Comparison of ENCODE assay signal across 8 mouse cellular contexts in genomic region chr2:26445666-26446445, GRCm38 (mm10). TPM values are rescaled to one million over a fixed set of nuclear protein-coding genes. Genes with fewer than 3 reads are reported as not detected.
DNase-seq lines count a peak whose midpoint lies in the region; ATAC-seq and TF ChIP-seq lines count a peak whose summit lies in the region.

No protein-coding gene starts in this region.

- H3K9me3 ChIP-seq in forebrain, embryonic 10.5 days = no peaks in the 10 kb centered on the region
- H3K9me3 ChIP-seq in heart, postnatal 0 days (replicated peaks; ENCODE audit: control insufficient read depth, low read length) = no peaks in the 10 kb centered on the region
- no peaks in the 10 kb centered on the region for H3K9me3 ChIP-seq in liver, embryonic 16.5 days (replicated peaks; ENCODE audit: control insufficient read depth, low read length)
- H3K9me3 ChIP-seq in neural tube, embryonic 15.5 days (replicated peaks) = no peaks in the 10 kb centered on the region

- ATAC-seq in CD4-positive, CD25-positive, alpha-beta regulatory T cell, adult 4 months = peak; percentile 64
- ATAC-seq in heart, postnatal 0 days (ENCODE audit: insufficient read depth, low read depth) = peak; percentile 86
- peak; percentile 80 for ATAC-seq in liver, embryonic 16.5 days (ENCODE audit: low read depth)
- ATAC-seq in neural tube, embryonic 15.5 days (ENCODE audit: low FRiP score) = peak; percentile 93

- WGBS in forebrain, embryonic 10.5 days = under 1% methylated on average over 44 of the region's 44 CpGs
- under 1% methylated on average over 44 of the region's 44 CpGs for WGBS in heart, postnatal 0 days
- under 1% methylated on average over 44 of the region's 44 CpGs for WGBS in liver, embryonic 16.5 days (ENCODE audit: insufficient replicate concordance)
- WGBS in neural tube, embryonic 15.5 days = under 1% methylated on average over 44 of the region's 44 CpGs

- H3K27ac ChIP-seq in forebrain, embryonic 10.5 days = peak overlapping the region; percentile 87
- peak overlapping the region; percentile 97 for H3K27ac ChIP-seq in heart, postnatal 0 days (ENCODE audit: low read depth)
- peak overlapping the region; percentile 93 for H3K27ac ChIP-seq in liver, embryonic 16.5 days (ENCODE audit: low read length)
- peak overlapping the region; percentile 94 for H3K27ac ChIP-seq in neural tube, embryonic 15.5 days (replicated peaks)

- peak overlapping the region; percentile 88 for H3K4me2 ChIP-seq in heart, postnatal 0 days (ENCODE audit: low read depth, low read length)
- peak overlapping the region; percentile 98 for H3K4me2 ChIP-seq in liver, embryonic 16.5 days (ENCODE audit: low read depth, low read length)
- H3K4me2 ChIP-seq in neural tube, embryonic 15.5 days = peak overlapping the region; percentile 93

- no peaks in the 10 kb centered on the region for H3K27me3 ChIP-seq in forebrain, embryonic 10.5 days (ENCODE audit: poor library complexity, severe bottlenecking)
- no peaks in the 10 kb centered on the region for H3K27me3 ChIP-seq in heart, postnatal 0 days (ENCODE audit: control insufficient read depth, insufficient read depth, low read length)
- H3K27me3 ChIP-seq in liver, embryonic 16.5 days (ENCODE audit: control insufficient read depth, insufficient read depth, low read depth, low read length) = no peaks in the 10 kb centered on the region
- no peaks in the 10 kb centered on the region for H3K27me3 ChIP-seq in neural tube, embryonic 15.5 days (replicated peaks)

- peak; percentile 96 for DNase-seq in adrenal gland, postnatal 14 days
- DNase-seq in forebrain, embryonic 10.5 days (ENCODE audit: extremely low spot score, low spot score) = peak; percentile 95
- DNase-seq in heart, postnatal 0 days (ENCODE audit: low spot score) = peak; percentile 96
- peak; percentile 95 for DNase-seq in layer of hippocampus, adult 11-12 months (ENCODE audit: low spot score)
- peak; percentile 92 to 96 for DNase-seq in urinary bladder, adult 18-20 months (ENCODE audit: low spot score in 2 of 2)

- peaks cover 11% of the 10 kb centered on the region for H3K36me3 ChIP-seq in forebrain, embryonic 10.5 days (replicated peaks)
- peaks cover 14% of the 10 kb centered on the region for H3K36me3 ChIP-seq in heart, postnatal 0 days (replicated peaks; ENCODE audit: control insufficient read depth, insufficient read depth, low read length)
- peaks cover 7% of the 10 kb centered on the region for H3K36me3 ChIP-seq in liver, embryonic 16.5 days (ENCODE audit: control insufficient read depth, insufficient read depth)
- H3K36me3 ChIP-seq in neural tube, embryonic 15.5 days = peaks cover 10% of the 10 kb centered on the region

- peak overlapping the region; percentile 68 for H3K9ac ChIP-seq in heart, postnatal 0 days (replicated peaks; ENCODE audit: low read depth, low read length)
- H3K9ac ChIP-seq in liver, embryonic 16.5 days (ENCODE audit: low read depth, low read length) = peak overlapping the region; percentile 80
- peak overlapping the region; percentile 70 for H3K9ac ChIP-seq in neural tube, embryonic 15.5 days (replicated peaks)

- H3K4me1 ChIP-seq in forebrain, embryonic 10.5 days = peaks cover 43% of the 10 kb centered on the region
- H3K4me1 ChIP-seq in heart, postnatal 0 days (ENCODE audit: control insufficient read depth, insufficient read depth) = peaks cover 27% of the 10 kb centered on the region
- peaks cover 28% of the 10 kb centered on the region for H3K4me1 ChIP-seq in liver, embryonic 16.5 days (ENCODE audit: control insufficient read depth, low read depth, low read length)
- H3K4me1 ChIP-seq in neural tube, embryonic 15.5 days = peaks cover 64% of the 10 kb centered on the region

- peak; percentile 29; the same call in 1 of the 2 replicates for TF ChIP-seq CTCF in heart, postnatal 0 days (IDR thresholded peaks at IDR 0.05; ENCODE audit: low read depth)

- peak; percentile 40; the same call in 1 of the 2 replicates for TF ChIP-seq EP300 in heart, postnatal 0 days (IDR thresholded peaks at IDR 0.05; ENCODE audit: low read depth)

- H3K4me3 ChIP-seq in forebrain, embryonic 10.5 days = peak overlapping the region; percentile 75
- peak overlapping the region; percentile 82 for H3K4me3 ChIP-seq in heart, postnatal 0 days (ENCODE audit: low read depth, low read length)
- peak overlapping the region; percentile 83 for H3K4me3 ChIP-seq in liver, embryonic 16.5 days (ENCODE audit: low read depth, low read length)
- H3K4me3 ChIP-seq in neural tube, embryonic 15.5 days (replicated peaks) = peak overlapping the region; percentile 68

RNA-seq across cellular contexts. Expression of gene Sec16a, which starts 0.8 kb away (rescaled TPM):
- 10 to 100 TPM; 24.8 to 31.7 TPM for polyA plus RNA-seq in CD4-positive, CD25-positive, alpha-beta regulatory T cell, adult 4 months (2017; shearing (Covaris generic))
- total RNA-seq in adrenal gland, postnatal 14 days (2021) = 50.1 and 54.6 TPM in 2 replicates
- polyA plus RNA-seq in forebrain, embryonic 10.5 days (2016; fragmentation: Nextera tagmentation; extraction: Ambion mirVana) = 27.0 and 29.8 TPM in 2 replicates
- total RNA-seq in heart, postnatal 0 days (2014; rRNA removed; ENCODE audit: low replicate concordance) = 48.3 and 49.0 TPM in 2 replicates
- 7.1 and 7.5 TPM in 2 replicates for polyA plus RNA-seq in heart, postnatal 0 days (2015; fragmentation: Nextera tagmentation; extraction: Ambion mirVana)
- polyA plus RNA-seq in liver, embryonic 16.5 days (2015; fragmentation: Nextera tagmentation; extraction: Ambion mirVana) = 9.3 and 12.4 TPM in 2 replicates
- polyA plus RNA-seq in neural tube, embryonic 15.5 days (2015; fragmentation: Nextera tagmentation; extraction: Ambion mirVana) = 16.7 and 17.2 TPM in 2 replicates

RNA-seq across cellular contexts. Expression of gene Inpp5e, which starts 36.9 kb away (rescaled TPM):
- polyA plus RNA-seq in CD4-positive, CD25-positive, alpha-beta regulatory T cell, adult 4 months (2017; shearing (Covaris generic)) = 10 to 100 TPM in 1 of 2 experiments, 1 to 10 TPM in 1; 9.7 to 17.9 TPM
- total RNA-seq in adrenal gland, postnatal 14 days (2021) = 14.5 and 16.9 TPM in 2 replicates
- polyA plus RNA-seq in forebrain, embryonic 10.5 days (2016; fragmentation: Nextera tagmentation; extraction: Ambion mirVana) = 24.6 and 25.5 TPM in 2 replicates
- total RNA-seq in heart, postnatal 0 days (2014; rRNA removed; ENCODE audit: low replicate concordance) = 16.7 and 22.0 TPM in 2 replicates
- 10.2 and 11.0 TPM in 2 replicates for polyA plus RNA-seq in heart, postnatal 0 days (2015; fragmentation: Nextera tagmentation; extraction: Ambion mirVana)
- 5.2 and 5.8 TPM in 2 replicates for polyA plus RNA-seq in liver, embryonic 16.5 days (2015; fragmentation: Nextera tagmentation; extraction: Ambion mirVana)
- 23.4 and 23.9 TPM in 2 replicates for polyA plus RNA-seq in neural tube, embryonic 15.5 days (2015; fragmentation: Nextera tagmentation; extraction: Ambion mirVana)

RNA-seq across cellular contexts. Expression of gene Pmpca, which starts 56.7 kb away (rescaled TPM):
- 100 to 1,000 TPM in 1 of 2 experiments, 10 to 100 TPM in 1; 84.7 to 128 TPM for polyA plus RNA-seq in CD4-positive, CD25-positive, alpha-beta regulatory T cell, adult 4 months (2017; shearing (Covaris generic))
- total RNA-seq in adrenal gland, postnatal 14 days (2021) = 122 TPM in 2 replicates
- 151 and 156 TPM in 2 replicates for polyA plus RNA-seq in forebrain, embryonic 10.5 days (2016; fragmentation: Nextera tagmentation; extraction: Ambion mirVana)
- total RNA-seq in heart, postnatal 0 days (2014; rRNA removed; ENCODE audit: low replicate concordance) = 52.5 and 102 TPM in 2 replicates
- 91.1 and 99.2 TPM in 2 replicates for polyA plus RNA-seq in heart, postnatal 0 days (2015; fragmentation: Nextera tagmentation; extraction: Ambion mirVana)
- polyA plus RNA-seq in liver, embryonic 16.5 days (2015; fragmentation: Nextera tagmentation; extraction: Ambion mirVana) = 55.8 and 57.6 TPM in 2 replicates
- 94.7 and 95.3 TPM in 2 replicates for polyA plus RNA-seq in neural tube, embryonic 15.5 days (2015; fragmentation: Nextera tagmentation; extraction: Ambion mirVana)

RNA-seq across cellular contexts. Expression of gene Entr1, which starts 56.7 kb away (rescaled TPM):
- 10 to 100 TPM; 38.2 to 38.9 TPM for polyA plus RNA-seq in CD4-positive, CD25-positive, alpha-beta regulatory T cell, adult 4 months (2017; shearing (Covaris generic))
- 83.5 and 94.9 TPM in 2 replicates for total RNA-seq in adrenal gland, postnatal 14 days (2021)
- polyA plus RNA-seq in forebrain, embryonic 10.5 days (2016; fragmentation: Nextera tagmentation; extraction: Ambion mirVana) = 127 and 128 TPM in 2 replicates
- 57.4 and 67.4 TPM in 2 replicates for total RNA-seq in heart, postnatal 0 days (2014; rRNA removed; ENCODE audit: low replicate concordance)
- polyA plus RNA-seq in heart, postnatal 0 days (2015; fragmentation: Nextera tagmentation; extraction: Ambion mirVana) = 56.4 and 57.2 TPM in 2 replicates
- polyA plus RNA-seq in liver, embryonic 16.5 days (2015; fragmentation: Nextera tagmentation; extraction: Ambion mirVana) = 34.1 and 34.4 TPM in 2 replicates
- polyA plus RNA-seq in neural tube, embryonic 15.5 days (2015; fragmentation: Nextera tagmentation; extraction: Ambion mirVana) = 153 and 160 TPM in 2 replicates

Comparison
In these comparisons a context has a peak if more than half of its experiments do, and no peak if none do; other contexts are left out.
1. Peak in every context shown above with its lines: DNase-seq, ATAC-seq, H3K4me3 ChIP-seq and H3K27ac ChIP-seq.